ENCODE assay signal across 9 mouse cellular contexts in the genomic region with DNA sequence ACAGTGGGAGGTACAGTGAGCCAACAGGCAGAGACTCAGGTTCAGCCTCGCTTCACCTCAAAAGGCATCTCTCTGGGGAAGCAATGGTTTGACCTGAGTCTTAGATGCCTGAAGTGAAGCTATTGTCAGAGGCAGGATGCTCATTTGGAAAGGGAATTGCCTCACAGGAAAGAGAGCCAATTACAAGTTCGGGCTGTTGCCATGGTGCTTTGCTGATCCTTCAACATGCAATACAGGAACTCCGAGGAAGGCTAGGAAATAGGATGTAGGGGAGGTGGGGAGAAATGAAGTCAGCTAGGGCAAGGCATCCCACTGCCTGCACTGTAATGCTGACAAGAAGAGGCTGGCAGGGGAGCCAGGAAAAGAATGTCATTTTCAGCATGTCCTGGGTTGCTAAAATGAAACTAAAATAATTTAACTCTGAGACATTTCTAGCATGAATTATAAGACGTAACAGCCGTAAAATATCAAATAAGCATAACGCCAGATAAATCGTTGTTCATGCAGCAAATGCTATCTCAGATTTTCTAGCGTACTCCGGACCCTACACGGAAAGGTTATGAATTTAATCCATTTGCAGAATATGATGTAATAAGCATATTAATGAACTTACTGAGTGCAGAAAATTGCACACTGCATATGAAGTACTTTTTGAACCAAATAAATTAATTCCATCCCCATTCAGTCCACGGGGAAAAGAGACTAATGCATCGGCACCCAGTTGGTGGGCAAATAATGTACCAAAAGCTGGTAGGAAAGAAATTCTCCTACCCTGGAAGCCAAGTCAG.
DNase-seq lines count a peak whose midpoint lies in the region; ATAC-seq and TF ChIP-seq lines count a peak whose summit lies in the region.
"Had no signal": no experiment of that assay in that cellular context is flagged by ENCODE, and none has a peak within 500 bp of the region (broad histone marks: within the 10 kb centered on the region; RNA-seq: fewer than 3 reads in every experiment).

No protein-coding gene starts in this region.

- H3K27ac ChIP-seq in forebrain, embryonic 14.5 days (ENCODE audit: low read depth, low read length): no peak overlapping the region
- H3K27ac ChIP-seq in layer of hippocampus, adult 2 months: peak overlapping the region; percentile 96
- H3K27ac ChIP-seq in lung, embryonic 15.5 days: no peak overlapping the region

- H3K9me3 ChIP-seq in forebrain, embryonic 14.5 days (replicated peaks; ENCODE audit: control insufficient read depth, low read length): no peaks in the 10 kb centered on the region
- no peaks in the 10 kb centered on the region for H3K9me3 ChIP-seq in lung, embryonic 15.5 days

- no peaks in the 10 kb centered on the region for H3K27me3 ChIP-seq in forebrain, embryonic 14.5 days (replicated peaks; ENCODE audit: control insufficient read depth, insufficient read depth, low read length)
- H3K27me3 ChIP-seq in lung, embryonic 15.5 days: no peaks in the 10 kb centered on the region

- H3K9ac ChIP-seq in forebrain, embryonic 14.5 days (ENCODE audit: low read length): peak overlapping the region; percentile 32
- H3K9ac ChIP-seq in lung, embryonic 15.5 days: peak overlapping the region; percentile 29; the same call in 1 of the 2 replicates

- peaks cover 26% of the 10 kb centered on the region for H3K4me1 ChIP-seq in forebrain, embryonic 14.5 days (ENCODE audit: control insufficient read depth, insufficient read depth, low read length)
- peaks cover 35% of the 10 kb centered on the region for H3K4me1 ChIP-seq in lung, embryonic 15.5 days

- peak; percentile 47 for DNase-seq in gastrocnemius, postnatal 25 days
- DNase-seq in gastrocnemius, postnatal 10 days: no peak
- peak; percentile 79 for DNase-seq in forebrain, embryonic 14.5 days (ENCODE audit: low spot score)
- DNase-seq in layer of hippocampus, adult 2 months (ENCODE audit: low spot score in 2 of 2): peak; percentile 67 to 84
- peak; percentile 65 to 82 for DNase-seq in right cerebral cortex, adult 2 months (ENCODE audit: low spot score in 2 of 2)
- DNase-seq in spleen, adult 12 weeks (ENCODE audit: low spot score): no peak

- H3K4me3 ChIP-seq in forebrain, embryonic 14.5 days (ENCODE audit: low read depth, low read length): peak overlapping the region; percentile 26
- H3K4me3 ChIP-seq in layer of hippocampus, adult 2 months: peak overlapping the region; percentile 59
- peak overlapping the region; percentile 22 for H3K4me3 ChIP-seq in lung, embryonic 15.5 days
- H3K4me3 ChIP-seq: erythroblast, embryonic 14.5 days had no signal

- TF ChIP-seq CTCF in layer of hippocampus, adult 2 months (conservative IDR thresholded peaks at IDR 0.05): no peak

- 16% methylated on average over 12 of the region's 12 CpGs for WGBS in forebrain, embryonic 14.5 days
- WGBS in lung, embryonic 15.5 days: 40% methylated on average over 12 of the region's 12 CpGs

- ATAC-seq in forebrain, embryonic 14.5 days: peak; percentile 76
- ATAC-seq in hematopoietic stem cell, adult 5-6 weeks (replicated peaks in 1 of 2; ENCODE audit: insufficient read depth in 1 of 2, low FRiP score in 2 of 2, low TSS enrichment in 1 of 2, low read depth in 1 of 2, poor library complexity in 2 of 2, severe bottlenecking in 2 of 2): peak; percentile 52 to 65; a peak in 3 of 4 replicates
- peak; percentile 56; the same call in 1 of the 2 replicates for ATAC-seq in lung, embryonic 15.5 days (ENCODE audit: borderline replicate concordance, extremely low read depth, low FRiP score, low TSS enrichment)

- H3K4me2 ChIP-seq in forebrain, embryonic 14.5 days (ENCODE audit: low read length): peak overlapping the region; percentile 54
- H3K4me2 ChIP-seq in lung, embryonic 15.5 days: peak overlapping the region; percentile 49

- no peaks in the 10 kb centered on the region for H3K36me3 ChIP-seq in forebrain, embryonic 14.5 days (ENCODE audit: control insufficient read depth, insufficient read depth, low read length)
- 0 out of 2 replicates have a peak, but pooled peaks cover 2% of the 10 kb centered on the region for H3K36me3 ChIP-seq in lung, embryonic 15.5 days

Comparison
In these comparisons a context has a peak if more than half of its experiments do, and no peak if none do; other contexts are left out.
1. DNase-seq: peak in gastrocnemius, postnatal 25 days (single experiment), forebrain, embryonic 14.5 days (single experiment), layer of hippocampus, adult 2 months (2 of 2) and right cerebral cortex, adult 2 months (2 of 2); none in gastrocnemius, postnatal 10 days (single experiment) and spleen, adult 12 weeks (single experiment).
2. Peak in every context shown above with its lines, with median percentiles within 50 percentile points of each other: ATAC-seq and H3K4me3 ChIP-seq.